Mouse (Mus musculus): ENCODE results near the gene Fscn1.

GRCm38 (mm10) chr5:142927341-142927930 lies 32.7 kb upstream of the Fscn1 start:
- TF ChIP-seq MYOG (IDR thresholded peaks at IDR 0.05; ENCODE audit: control insufficient read depth, extremely low read depth, insufficient read length) (no peak), CTCF (IDR thresholded peaks at IDR 0.05; ENCODE audit: control insufficient read depth, insufficient read depth, insufficient read length) (no peak), MAX (IDR thresholded peaks at IDR 0.05) (no peak), CEBPB (IDR thresholded peaks at IDR 0.05; ENCODE audit: low read depth) (no peak), MYOD1 (IDR thresholded peaks at IDR 0.05; ENCODE audit: control insufficient read depth, insufficient read length, low read depth) (no peak), USF1 (IDR thresholded peaks at IDR 0.05; ENCODE audit: low read depth) (no peak)

Data from C2C12 (cell line).